Mouse (Mus musculus) embryonic facial prominence, embryonic 14.5 days (tissue): ENCODE measurements around the gene Meis2. TPM values are rescaled to one million over a fixed set of nuclear protein-coding genes. Genes with fewer than 3 reads are reported as not detected.

Experiments
- ATAC-seq: fragments of 200-750 bp; cut with Nextera tagmentation; 2 replicates; pipeline ENCODE4 v1.8.0; 2017; ENCODE audit warnings: low read depth, moderate number of reproducible peaks, moderate TSS enrichment
- DNase-seq: peaks from one replicate; pipeline ENCODE4 v3.0.0-alpha.2; 2015; ENCODE audit warnings: low spot score
- H3K27ac ChIP-seq: fragments of 300-500 bp; sonication (generic); replicated peaks from 2 replicates; pipeline ENCODE4 v1.5.1; 2014; ENCODE audit warnings: low read depth, mild to moderate bottlenecking, low read length, moderate library complexity
- H3K27me3 ChIP-seq: fragments of 300-500 bp; sonication (generic); replicated peaks from 2 replicates; pipeline ENCODE4 v1.6.1; 2014; ENCODE audit warnings: low read length; ENCODE audit not compliant: control insufficient read depth, insufficient read depth
- H3K36me3 ChIP-seq: fragments of 300-500 bp; sonication (generic); 2 replicates; pipeline ENCODE4 v1.6.1; 2014; ENCODE audit warnings: low read length, mixed read lengths; ENCODE audit not compliant: control insufficient read depth, insufficient read depth
- H3K4me1 ChIP-seq: fragments of 300-500 bp; sonication (generic); 2 replicates; pipeline ENCODE4 v1.6.1; 2014; ENCODE audit warnings: antibody characterized with exemption, low read length; ENCODE audit not compliant: control insufficient read depth, insufficient read depth
- H3K4me2 ChIP-seq: fragments of 300-500 bp; sonication (generic); 2 replicates; pipeline ENCODE4 v1.6.1; 2014; ENCODE audit warnings: low read depth, mild to moderate bottlenecking, low read length, moderate library complexity, mixed read lengths
- H3K4me3 ChIP-seq: fragments of 300-500 bp; sonication (generic); 2 replicates; pipeline ENCODE4 v1.5.1; 2014; ENCODE audit warnings: low read depth, mild to moderate bottlenecking, low read length
- H3K9ac ChIP-seq: fragments of 300-500 bp; sonication (generic); 2 replicates; pipeline ENCODE4 v1.6.1; 2014; ENCODE audit warnings: low read depth, mild to moderate bottlenecking, low read length, moderate library complexity, mixed read lengths
- H3K9me3 ChIP-seq: fragments of 300-500 bp; sonication (generic); 2 replicates; pipeline ENCODE4 v1.6.1; 2016; ENCODE audit warnings: low read length; ENCODE audit not compliant: control insufficient read depth
- whole genome bisulfite sequencing: fragments of 180-500 bp; shearing (Covaris S2); extraction: QIAGEN DNeasy Blood & Tissue Kit; methylation state at CpG from one replicate; pipeline ENCODE4 v1.1.7; 2014; 5-methylcytosine and 5-hydroxymethylcytosine counted together
- polyA plus RNA-seq: library from polyadenylated mRNA; unstranded; fragments of >200 nt; fragmentation: Nextera tagmentation; extraction: Ambion mirVana; gene quantifications from 2 replicates; pipeline ENCODE4 v1.2.1, GENCODE M21; 2014

Meis2 gene
- polyA plus RNA-seq, 1 experiment from 2014 or later: 30.4 TPM

DNA sequence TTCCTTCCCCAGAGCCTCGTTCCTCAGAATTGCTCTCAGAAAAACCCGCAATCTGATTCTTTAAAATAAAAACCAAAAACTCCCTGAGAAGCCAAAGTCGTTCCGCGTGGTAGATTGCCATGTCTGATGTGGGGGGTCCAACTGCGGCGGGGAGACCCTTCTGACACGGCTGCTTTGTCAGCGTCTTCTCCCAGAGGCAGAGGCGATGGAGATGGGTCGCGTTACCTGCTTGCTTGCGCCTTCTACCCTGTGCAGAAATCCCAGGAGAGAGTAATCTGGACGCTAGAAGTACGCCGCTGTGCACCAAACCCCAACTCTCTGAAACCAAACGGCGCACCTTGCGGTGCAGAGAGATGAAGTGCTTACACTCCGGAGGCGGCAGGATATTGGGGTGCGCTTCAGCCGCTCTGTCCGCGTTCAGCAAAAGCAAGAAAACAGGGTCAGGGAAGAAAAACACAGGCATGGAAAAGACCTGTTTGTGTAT is 210.8 kb downstream of the Meis2 start:
- Histone ChIP-seq H3K36me3 (no peaks in the 10 kb centered on the region), H3K4me1 (peaks cover 19% of the 10 kb centered on the region), H3K27ac (no peak overlapping the region), H3K9ac (peak overlapping the region; percentile 45), H3K4me2 (peak overlapping the region; percentile 56), H3K9me3 (no peaks in the 10 kb centered on the region), H3K4me3 (peak overlapping the region; percentile 26; the same call in 1 of the 2 replicates), H3K27me3 (peaks cover 77% of the 10 kb centered on the region)
- no peak for ATAC-seq
- 3% methylated on average over 25 of the region's 25 CpGs for WGBS
- DNase-seq: no peak

DNA sequence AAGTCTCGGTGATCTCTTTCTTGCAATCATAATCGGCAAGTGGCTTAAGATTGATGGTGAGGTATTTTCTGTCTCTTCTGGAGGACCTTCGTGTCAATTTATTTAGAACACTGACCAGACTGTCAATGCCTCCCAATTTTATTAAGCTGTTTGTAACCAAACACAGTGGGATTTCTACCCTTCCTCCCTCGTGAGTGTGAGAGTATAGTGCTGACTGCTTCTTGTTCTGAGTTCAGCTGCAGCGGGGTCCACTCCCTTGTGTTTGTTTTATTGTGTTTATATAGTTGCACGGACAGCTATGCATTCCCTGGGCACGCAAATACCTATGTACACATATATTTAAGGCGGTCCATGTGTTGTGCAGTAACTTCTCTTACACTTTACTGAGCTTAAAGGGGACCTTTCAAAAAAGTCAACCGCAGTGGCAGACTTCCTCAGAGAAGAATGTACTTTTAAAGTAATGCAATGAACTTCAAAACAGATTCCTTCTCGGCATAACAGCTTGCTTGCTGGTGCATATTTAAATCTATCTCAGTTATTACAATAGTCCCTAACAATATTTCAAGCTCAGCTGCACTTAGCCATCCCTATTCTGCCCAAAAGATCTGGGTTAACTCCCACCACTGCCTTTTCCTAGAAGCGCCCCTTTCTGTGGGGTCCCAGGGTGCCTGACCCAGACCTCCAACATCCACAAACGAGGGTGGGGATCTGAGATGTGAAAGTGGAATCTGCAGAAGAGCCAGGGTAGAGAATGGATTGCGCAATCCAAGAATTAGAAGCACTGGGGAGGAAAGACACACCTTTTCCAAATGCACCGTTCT is 211.4 kb downstream of the Meis2 start:
- H3K4me3 ChIP-seq: peak overlapping the region; percentile 26; the same call in 1 of the 2 replicates
- WGBS: 12% methylated on average over 14 of the region's 14 CpGs
- H3K27me3 ChIP-seq: peaks cover 71% of the 10 kb centered on the region
- H3K9ac ChIP-seq: peak overlapping the region; percentile 45; the same call in 1 of the 2 replicates
- H3K27ac ChIP-seq: no peak overlapping the region
- H3K4me1 ChIP-seq: peaks cover 14% of the 10 kb centered on the region
- H3K36me3 ChIP-seq: no peaks in the 10 kb centered on the region
- DNase-seq (no peak), ATAC-seq (no peak)
- H3K9me3 ChIP-seq: no peaks in the 10 kb centered on the region
- H3K4me2 ChIP-seq: peak overlapping the region; percentile 56

DNA sequence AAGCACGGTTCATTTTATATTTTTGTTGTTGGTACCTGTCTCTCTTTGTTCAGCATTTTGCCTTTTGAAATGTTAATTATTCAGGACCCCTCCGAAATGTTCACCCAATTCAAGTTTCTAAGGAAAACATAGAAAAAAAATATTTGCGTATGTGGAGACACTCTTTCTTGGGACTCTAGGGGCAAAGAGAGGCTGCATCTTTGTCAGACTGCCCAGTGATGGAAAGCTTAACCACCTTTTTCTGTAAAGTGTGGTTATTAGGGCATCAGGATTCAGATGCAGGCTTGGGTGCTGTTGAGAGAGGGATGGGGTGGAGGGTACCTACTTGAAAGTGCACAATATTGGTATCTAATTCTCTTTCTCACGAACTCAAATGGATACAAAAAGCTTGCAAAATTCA is 212.4 kb downstream of the Meis2 start:
- ATAC-seq (no peak), DNase-seq (no peak)
- Histone ChIP-seq H3K36me3 (no peaks in the 10 kb centered on the region), H3K4me3 (no peak overlapping the region), H3K27ac (no peak overlapping the region), H3K4me2 (peak overlapping the region; percentile 58; the same call in 1 of the 2 replicates), H3K9me3 (no peaks in the 10 kb centered on the region), H3K9ac (no peak overlapping the region), H3K4me1 (peaks cover 13% of the 10 kb centered on the region), H3K27me3 (peaks cover 72% of the 10 kb centered on the region)
- 21% methylated on average over 4 of the region's 4 CpGs for WGBS

- peak overlapping the region; percentile 27 for H3K4me3 ChIP-seq
- no peaks in the 10 kb centered on the region for H3K36me3 ChIP-seq
- peak; percentile 77 for DNase-seq
- H3K9me3 ChIP-seq: no peaks in the 10 kb centered on the region
- peak; percentile 54; the same call in 1 of the 2 replicates for ATAC-seq
- WGBS: 4% methylated on average over 21 of the region's 22 CpGs
- peak overlapping the region; percentile 58 for H3K4me2 ChIP-seq
- H3K4me1 ChIP-seq: peaks cover 13% of the 10 kb centered on the region
- peaks cover 67% of the 10 kb centered on the region for H3K27me3 ChIP-seq
- H3K9ac ChIP-seq: peak overlapping the region; percentile 35; the same call in 1 of the 2 replicates
- no peak overlapping the region for H3K27ac ChIP-seq
These were observed 213.0 kb downstream of the Meis2 start for GRCm38 (mm10) chr2:115852615-115853014.

DNA sequence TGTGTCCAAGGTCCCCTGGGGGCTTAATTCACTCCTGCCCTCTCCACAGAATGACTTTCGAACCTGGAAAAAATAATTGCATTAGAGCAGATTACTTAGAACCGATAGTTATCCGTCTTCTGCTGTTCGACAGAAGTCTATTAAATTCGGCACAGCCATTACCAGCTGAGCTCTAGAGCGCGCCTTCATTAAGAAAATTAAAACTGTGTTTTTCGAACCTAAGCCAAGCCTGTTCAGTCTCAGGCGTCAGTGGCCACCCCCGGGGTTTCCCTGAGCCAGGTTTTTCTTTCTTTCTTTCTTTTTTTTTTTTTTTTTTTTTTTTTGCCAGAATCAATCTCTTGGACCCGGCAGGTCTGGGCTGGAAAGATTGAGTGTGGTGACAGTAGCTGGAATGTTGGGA is 213.5 kb downstream of the Meis2 start:
- DNase-seq (no peak), ATAC-seq (no peak)
- H3K4me3 ChIP-seq: peak overlapping the region; percentile 27
- no peaks in the 10 kb centered on the region for H3K9me3 ChIP-seq
- H3K27ac ChIP-seq: no peak overlapping the region
- H3K27me3 ChIP-seq: peaks cover 64% of the 10 kb centered on the region
- H3K4me1 ChIP-seq: peaks cover 13% of the 10 kb centered on the region
- no peaks in the 10 kb centered on the region for H3K36me3 ChIP-seq
- H3K4me2 ChIP-seq: peak overlapping the region; percentile 58
- H3K9ac ChIP-seq: peak overlapping the region; percentile 35; the same call in 1 of the 2 replicates
- 16% methylated on average over 11 of the region's 11 CpGs for WGBS

GRCm38 (mm10) chr2:115850961-115851360 is 214.7 kb downstream of the Meis2 start:
- H3K9ac ChIP-seq: no peak overlapping the region
- H3K27ac ChIP-seq: no peak overlapping the region
- no peak for ATAC-seq
- H3K4me2 ChIP-seq: no peak overlapping the region
- no peaks in the 10 kb centered on the region for H3K9me3 ChIP-seq
- H3K27me3 ChIP-seq: peaks cover 55% of the 10 kb centered on the region
- H3K36me3 ChIP-seq: no peaks in the 10 kb centered on the region
- no peak overlapping the region for H3K4me3 ChIP-seq
- WGBS: 93% methylated on average over 4 of the region's 4 CpGs
- DNase-seq: no peak
- peaks cover 13% of the 10 kb centered on the region for H3K4me1 ChIP-seq

DNA sequence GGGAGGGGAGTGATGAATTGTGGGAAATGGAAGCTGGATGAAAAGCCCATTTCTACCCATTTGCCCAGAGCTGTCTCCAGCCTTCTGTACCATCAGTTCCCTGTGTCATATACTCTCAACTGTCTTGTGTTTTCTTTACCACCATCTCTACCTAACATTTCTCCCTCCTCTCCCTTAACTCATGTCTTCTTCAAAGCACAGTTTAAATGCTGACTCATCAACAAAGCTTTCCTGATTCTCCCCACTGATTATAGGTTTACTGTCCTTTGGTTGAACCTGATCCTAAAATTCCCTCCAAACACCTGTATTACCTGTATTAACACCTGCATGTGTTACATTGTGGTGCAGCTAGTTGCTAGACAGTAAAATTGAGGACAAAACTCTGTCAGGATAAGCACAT is 222.8 kb downstream of the Meis2 start:
- Histone ChIP-seq H3K9me3 (no peaks in the 10 kb centered on the region), H3K4me3 (no peak overlapping the region), H3K9ac (no peak overlapping the region), H3K4me2 (no peak overlapping the region), H3K4me1 (no peaks in the 10 kb centered on the region), H3K36me3 (no peaks in the 10 kb centered on the region), H3K27ac (no peak overlapping the region), H3K27me3 (no peaks in the 10 kb centered on the region)
- DNase-seq (no peak), ATAC-seq (no peak)

- Histone ChIP-seq H3K9me3 (no peaks in the 10 kb centered on the region), H3K27ac (no peak overlapping the region), H3K27me3 (no peaks in the 10 kb centered on the region), H3K4me3 (no peak overlapping the region), H3K36me3 (no peaks in the 10 kb centered on the region), H3K4me2 (no peak overlapping the region), H3K4me1 (no peaks in the 10 kb centered on the region), H3K9ac (no peak overlapping the region)
- no peak for ATAC-seq
- DNase-seq: peak; percentile 65
- 86% methylated on average over 2 of the region's 2 CpGs for WGBS
These were observed 229.6 kb downstream of the Meis2 start for GRCm38 (mm10) chr2:115836034-115836433.
